Mouse (Mus musculus) midbrain, embryonic 15.5 days (tissue): ENCODE results near the gene Zic2. TPM values are rescaled to one million over a fixed set of nuclear protein-coding genes. Genes with fewer than 3 reads are reported as not detected.

Source experiments
- ATAC-seq: fragments of 200-750 bp; cut with Nextera tagmentation; replicated peaks from 2 replicates; pipeline ENCODE4 v1.8.0; 2017; ENCODE audit warnings: moderate TSS enrichment
- H3K27ac ChIP-seq: fragments of 300-500 bp; sonication (generic); 2 replicates; pipeline ENCODE4 v1.5.1; 2015; ENCODE audit warnings: mild to moderate bottlenecking, inconsistent platforms
- H3K27me3 ChIP-seq: fragments of 300-500 bp; sonication (generic); replicated peaks from 2 replicates; pipeline ENCODE4 v1.6.1; 2015; ENCODE audit warnings: inconsistent platforms
- H3K36me3 ChIP-seq: fragments of 300-500 bp; sonication (generic); replicated peaks from 2 replicates; pipeline ENCODE4 v1.6.1; 2015; ENCODE audit warnings: inconsistent platforms
- H3K4me1 ChIP-seq: fragments of 300-500 bp; sonication (generic); 2 replicates; pipeline ENCODE4 v1.6.1; 2015; ENCODE audit warnings: inconsistent platforms
- H3K4me2 ChIP-seq: fragments of 300-500 bp; sonication (generic); 2 replicates; pipeline ENCODE4 v1.6.1; 2015; ENCODE audit warnings: inconsistent platforms, mild to moderate bottlenecking, moderate library complexity
- H3K4me3 ChIP-seq: fragments of 300-500 bp; sonication (generic); 2 replicates; pipeline ENCODE4 v1.5.1; 2015; ENCODE audit warnings: mild to moderate bottlenecking, inconsistent platforms
- H3K9ac ChIP-seq: fragments of 300-500 bp; sonication (generic); 2 replicates; pipeline ENCODE4 v1.6.1; 2015; ENCODE audit warnings: mild to moderate bottlenecking, inconsistent platforms
- H3K9me3 ChIP-seq: fragments of 300-500 bp; sonication (generic); 2 replicates; pipeline ENCODE4 v1.6.1; 2016; ENCODE audit warnings: inconsistent platforms
- WGBS: fragments of 180-500 bp; shearing (Covaris S2); methylation state at CpG from one replicate; pipeline ENCODE4 v1.1.7; 2015; ENCODE audit warnings: mixed read lengths; 5-methylcytosine and 5-hydroxymethylcytosine counted together
- polyA plus RNA-seq: library from polyadenylated mRNA; unstranded; fragments of >200 nt; fragmentation: Nextera tagmentation; extraction: Ambion mirVana; gene quantifications from 2 replicates; pipeline ENCODE4 v1.2.1, GENCODE M21; 2015

Gene Zic2
- polyA plus RNA-seq, 1 experiment from 2014 or later = 9.6 TPM

GRCm38 (mm10) chr14:122490441-122491328, 15.4 kb downstream of the Zic2 start, which contains the start of gene Gm10837:
TSS of gene Gm10837 (plus strand) at chr14:122490586.
- H3K27me3 ChIP-seq = peaks cover 39% of the 10 kb centered on the region
- ATAC-seq = peak; percentile 74
- no peaks in the 10 kb centered on the region for H3K9me3 ChIP-seq
- peak within 1 kb of the TSS; percentile 55 for H3K27ac ChIP-seq
- WGBS = 2% methylated on average over 51 of the region's 51 CpGs
- H3K4me2 ChIP-seq = peak within 1 kb of the TSS; percentile 34
- peak within 1 kb of the TSS; percentile 25 for H3K4me3 ChIP-seq
- peaks cover 7% of the 10 kb centered on the region for H3K4me1 ChIP-seq
- no peaks in the 10 kb centered on the region for H3K36me3 ChIP-seq
- no peak within 1 kb of the TSS for H3K9ac ChIP-seq

GRCm38 (mm10) chr14:122491521-122491920, 16.3 kb downstream of the Zic2 start:
- no peak for ATAC-seq
- H3K27me3 ChIP-seq = peaks cover 35% of the 10 kb centered on the region
- 59% methylated on average over 6 of the region's 6 CpGs for WGBS

GRCm38 (mm10) chr14:122492015-122492414, 16.8 kb downstream of the Zic2 start:
- Histone ChIP-seq H3K27ac (no peak overlapping the region), H3K36me3 (no peaks in the 10 kb centered on the region), H3K4me3 (no peak overlapping the region), H3K9ac (no peak overlapping the region), H3K27me3 (peaks cover 32% of the 10 kb centered on the region), H3K4me1 (peaks cover 7% of the 10 kb centered on the region), H3K4me2 (no peak overlapping the region), H3K9me3 (no peaks in the 10 kb centered on the region)
- WGBS = 69% methylated on average over 1 of the region's 1 CpGs
- ATAC-seq = no peak

More at GRCm38 (mm10) chr14:122491521-122491920, 16.3 kb downstream of the Zic2 start:
- no peaks in the 10 kb centered on the region for H3K36me3 ChIP-seq
- no peak overlapping the region for H3K4me3 ChIP-seq
- H3K27ac ChIP-seq = no peak overlapping the region
- peaks cover 7% of the 10 kb centered on the region for H3K4me1 ChIP-seq
- no peak overlapping the region for H3K9ac ChIP-seq
- no peaks in the 10 kb centered on the region for H3K9me3 ChIP-seq
- H3K4me2 ChIP-seq = no peak overlapping the region

GRCm38 (mm10) chr14:122509058-122509457, 33.8 kb downstream of the Zic2 start:
- no peaks in the 10 kb centered on the region for H3K36me3 ChIP-seq
- no peak overlapping the region for H3K4me3 ChIP-seq
- no peaks in the 10 kb centered on the region for H3K27me3 ChIP-seq
- no peak for ATAC-seq
- no peak overlapping the region for H3K9ac ChIP-seq
- H3K4me1 ChIP-seq = no peaks in the 10 kb centered on the region
- H3K4me2 ChIP-seq = no peak overlapping the region
- no peaks in the 10 kb centered on the region for H3K9me3 ChIP-seq
- H3K27ac ChIP-seq = no peak overlapping the region
- WGBS = 21% methylated on average over 2 of the region's 2 CpGs

- no peak overlapping the region for H3K4me3 ChIP-seq
- ATAC-seq = no peak
- no peak overlapping the region for H3K27ac ChIP-seq
- no peaks in the 10 kb centered on the region for H3K27me3 ChIP-seq
- H3K4me2 ChIP-seq = no peak overlapping the region
- H3K4me1 ChIP-seq = no peaks in the 10 kb centered on the region
- WGBS = 79% methylated on average over 3 of the region's 3 CpGs
- H3K9ac ChIP-seq = no peak overlapping the region
- H3K9me3 ChIP-seq = no peaks in the 10 kb centered on the region
- no peaks in the 10 kb centered on the region for H3K36me3 ChIP-seq
Measured at GRCm38 (mm10) chr14:122511519-122511918, 36.3 kb downstream of the Zic2 start.

- 74% methylated on average over 1 of the region's 1 CpGs for WGBS
Measured at GRCm38 (mm10) chr14:122513511-122514036, 38.3 kb downstream of the Zic2 start.

GRCm38 (mm10) chr14:122528475-122528874, 53.2 kb downstream of the Zic2 start:
- no peak for ATAC-seq
- no peak overlapping the region for H3K27ac ChIP-seq
- H3K36me3 ChIP-seq = no peaks in the 10 kb centered on the region
- H3K4me3 ChIP-seq = no peak overlapping the region
- no peaks in the 10 kb centered on the region for H3K9me3 ChIP-seq
- no peaks in the 10 kb centered on the region for H3K27me3 ChIP-seq
- WGBS = 77% methylated on average over 4 of the region's 4 CpGs
- H3K4me1 ChIP-seq = peaks cover 2% of the 10 kb centered on the region; the same call in 1 of the 2 replicates
- no peak overlapping the region for H3K4me2 ChIP-seq
- H3K9ac ChIP-seq = no peak overlapping the region

More at GRCm38 (mm10) chr14:122513511-122514036, 38.3 kb downstream of the Zic2 start:
- ATAC-seq = no peak
- Histone ChIP-seq H3K4me3 (no peak overlapping the region), H3K27ac (no peak overlapping the region), H3K9me3 (no peaks in the 10 kb centered on the region), H3K4me1 (no peaks in the 10 kb centered on the region), H3K27me3 (no peaks in the 10 kb centered on the region), H3K9ac (no peak overlapping the region), H3K4me2 (no peak overlapping the region), H3K36me3 (no peaks in the 10 kb centered on the region)

Other genes with a start within 250 kb of the Zic2 start
- gene Gm5089, start 24.3 kb upstream of the Zic2 start, polyA plus RNA-seq = 0.91 and 1.1 TPM in 2 replicates
- gene Zic5, start 9.8 kb upstream of the Zic2 start, polyA plus RNA-seq = 13.0 and 14.0 TPM in 2 replicates
- gene Gm10837, start 15.2 kb downstream of the Zic2 start, polyA plus RNA-seq = 0.51 and 0.77 TPM in 2 replicates
- 26.7 and 27.0 TPM in 2 replicates for gene Pcca, start 58.9 kb downstream of the Zic2 start, polyA plus RNA-seq